Mouse (Mus musculus) 3134 (cell line): Measurements from ENCODE around the gene Hba-a2.
"Not testable (repeated sequence)": the region's sequence is repeated elsewhere in the genome, so short reads cannot be mapped to it uniquely, and the experiment has no call there.

Experiments used
- DNase-seq: peaks from one replicate; pipeline ENCODE4 v3.0.0-alpha.2; 2011; ENCODE audit warnings: low spot score; ENCODE audit not compliant: insufficient read length; ENCODE audit errors: extremely low read depth

Gene Hba-a2

DNA sequence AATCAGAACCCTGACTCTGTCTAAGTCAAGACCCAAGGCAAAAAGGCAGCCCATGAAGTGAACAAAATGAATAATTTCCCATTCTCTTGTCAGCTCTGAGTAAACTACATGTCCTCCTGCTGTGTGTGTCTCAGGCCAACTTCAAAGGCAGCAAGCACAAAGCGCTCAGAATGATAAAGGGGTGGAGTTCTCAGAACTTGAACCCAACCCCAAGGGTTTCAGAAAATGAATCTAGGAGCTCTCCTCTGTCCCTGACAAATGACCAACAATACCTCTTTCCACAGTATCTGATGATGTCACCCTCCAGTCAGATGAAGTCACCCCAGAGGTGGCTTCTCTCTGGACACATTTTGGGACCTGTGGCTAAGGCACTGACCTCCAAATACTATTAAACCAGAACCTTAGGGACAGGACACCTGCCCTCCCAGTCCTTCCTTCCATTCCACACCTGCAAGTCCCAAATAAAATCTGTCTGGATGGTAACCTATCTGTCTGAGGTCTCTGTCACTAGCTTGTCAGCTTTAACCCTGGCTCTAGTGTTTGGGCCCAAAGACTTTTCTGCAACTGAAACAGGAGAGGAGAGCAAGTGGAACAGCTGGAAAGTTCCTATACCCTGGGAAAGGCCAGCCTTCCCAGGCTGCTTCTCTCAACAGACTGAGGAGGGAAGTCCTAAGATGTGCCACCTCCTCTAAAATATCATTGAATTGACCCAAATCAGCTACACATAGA is 14.7 kb upstream of the Hba-a2 start:
- no peak for DNase-seq

DNA sequence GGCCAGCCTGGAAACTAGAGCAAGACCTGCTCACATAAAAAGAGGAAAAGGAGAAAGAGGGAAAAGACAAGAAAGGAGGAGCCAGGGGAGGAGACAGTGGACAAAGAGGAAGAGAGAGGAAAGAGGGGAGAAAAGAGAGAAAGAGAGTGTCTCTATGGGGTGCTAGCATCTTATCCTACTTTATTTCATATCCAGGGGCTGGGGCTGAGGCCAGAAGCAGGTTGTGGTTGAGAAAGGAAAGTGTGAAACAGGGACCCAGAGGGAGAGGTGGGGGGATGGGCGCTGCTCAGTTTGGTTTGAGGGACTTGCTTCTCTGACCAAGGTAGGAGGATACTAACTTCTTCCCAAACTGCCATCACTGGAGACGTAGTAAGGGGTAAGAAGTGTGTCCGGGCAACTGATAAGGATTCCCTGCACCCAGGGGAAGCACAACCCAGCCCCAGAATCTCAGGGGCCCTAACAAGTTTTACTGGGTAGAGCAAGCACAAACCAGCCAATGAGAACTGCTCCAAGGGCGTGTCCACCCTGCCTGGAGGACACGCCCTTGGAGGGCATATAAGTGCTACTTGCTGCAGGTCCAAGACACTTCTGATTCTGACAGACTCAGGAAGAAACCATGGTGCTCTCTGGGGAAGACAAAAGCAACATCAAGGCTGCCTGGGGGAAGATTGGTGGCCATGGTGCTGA is 13.1 kb upstream of the Hba-a2 start, which contains the start of gene Hba-a1:
Gene Hba-a1 (plus strand): TSS at position 421 of the 687 bp plus-strand sequence.
- not testable (repeated sequence) for DNase-seq

DNA sequence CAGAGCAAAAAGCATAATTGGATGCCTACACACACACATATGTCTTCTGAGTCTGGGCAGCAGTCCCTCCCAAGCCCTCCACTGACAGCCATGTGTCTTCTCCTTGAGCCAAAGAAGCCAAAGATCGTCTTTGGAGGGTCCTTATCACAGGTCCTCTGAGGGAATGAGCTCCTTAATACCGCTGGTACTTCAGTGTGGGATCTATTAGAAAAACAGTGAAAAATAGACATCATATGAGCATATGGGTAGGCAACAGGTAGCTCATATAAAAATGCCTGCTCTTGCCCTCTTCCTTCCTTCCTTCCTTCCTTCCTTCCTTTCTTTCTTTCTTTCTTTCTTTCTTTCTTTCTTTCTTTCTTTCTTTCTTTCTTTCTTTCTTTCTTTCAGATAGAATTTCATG is 11.7 kb upstream of the Hba-a2 start:
- DNase-seq = not testable (repeated sequence)

DNA sequence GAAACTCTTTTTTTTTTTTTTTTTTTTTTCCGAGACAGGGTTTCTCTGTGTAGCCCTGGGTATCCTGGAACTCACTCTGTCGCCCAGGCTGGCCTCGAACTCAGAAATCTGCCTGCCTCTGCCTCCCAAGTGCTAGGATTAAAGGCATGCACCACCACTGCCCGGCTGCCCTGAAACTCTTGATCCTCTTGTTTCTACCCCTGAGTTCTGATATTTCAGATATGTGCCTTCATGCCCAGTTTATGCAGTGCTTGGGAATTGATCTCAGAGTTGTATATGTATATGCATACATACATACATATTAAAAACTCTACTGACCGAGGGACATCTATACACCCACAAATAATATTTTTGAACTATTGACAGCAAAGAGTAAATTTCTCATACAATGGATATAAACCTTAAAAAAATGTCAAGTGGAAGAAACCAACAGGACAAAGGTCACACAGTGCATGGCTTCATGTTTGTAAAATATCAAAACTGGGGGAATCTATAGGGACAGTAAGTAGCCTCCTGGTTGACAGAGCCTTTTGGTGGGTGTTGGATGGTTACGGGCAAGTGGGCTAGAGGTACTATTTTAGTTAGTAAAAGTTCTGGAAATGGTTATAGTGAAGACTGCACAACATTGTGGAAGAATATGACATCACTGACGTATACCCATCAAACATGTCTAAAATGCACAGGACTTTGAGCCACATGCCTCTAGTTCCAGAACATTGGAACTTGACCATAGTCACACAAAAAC is 11.1 kb upstream of the Hba-a2 start:
- no peak for DNase-seq

DNA sequence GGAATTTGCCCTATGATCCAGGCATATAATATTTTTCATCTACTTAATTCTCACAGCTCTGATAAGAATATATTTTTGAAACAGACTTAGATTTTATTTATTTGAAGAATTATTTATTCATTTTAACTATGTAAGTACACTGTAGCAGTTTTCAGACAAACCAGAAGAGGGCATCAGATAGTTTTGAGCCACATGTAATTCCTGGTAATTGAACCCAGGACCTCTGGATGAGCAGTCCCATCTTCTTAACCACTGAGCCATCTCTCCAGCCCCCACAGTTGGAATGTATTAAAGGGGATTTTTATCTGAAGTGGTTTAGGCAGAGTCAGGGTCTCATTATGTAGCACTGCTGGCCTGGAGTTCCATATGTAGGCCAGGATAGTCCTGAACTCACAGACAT is 10.4 kb upstream of the Hba-a2 start:
- not testable (repeated sequence) for DNase-seq

DNA sequence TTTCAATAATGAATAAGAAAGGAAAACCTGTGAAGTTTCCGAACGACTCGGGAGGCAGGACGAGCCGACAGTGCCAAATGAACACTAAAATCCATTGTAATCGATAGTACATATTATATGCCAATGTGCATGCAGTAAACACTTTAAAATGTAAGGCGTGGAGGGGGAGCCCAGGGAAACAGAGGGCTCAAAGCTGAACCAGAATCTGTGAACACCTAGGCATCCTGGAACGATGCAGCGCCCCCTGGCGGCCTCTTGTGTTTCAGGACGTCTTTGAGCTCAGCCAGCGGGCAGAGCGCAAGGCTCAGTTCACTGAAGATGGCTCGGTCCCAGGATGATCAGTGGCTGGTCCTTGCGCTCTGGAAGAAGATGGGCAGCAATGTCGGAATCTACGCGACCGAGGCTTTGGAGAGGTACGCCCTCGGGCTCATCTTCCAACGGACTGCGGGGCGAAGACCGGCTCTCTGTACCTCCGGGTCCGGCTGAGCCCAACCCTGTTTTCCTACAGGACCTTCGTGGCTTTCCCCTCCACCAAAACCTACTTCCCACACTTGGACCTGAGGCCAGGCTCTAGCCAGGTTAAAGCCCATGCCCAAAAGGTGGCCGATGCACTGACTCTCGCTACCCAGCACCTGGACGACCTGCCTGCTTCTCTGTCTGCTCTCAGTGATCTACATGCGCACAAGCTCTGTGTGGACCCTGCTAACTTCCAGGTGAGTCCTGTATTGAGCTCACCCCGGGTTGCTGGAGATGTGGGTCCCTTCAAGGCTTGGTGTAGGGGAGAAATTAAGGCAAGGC is 9.4 kb upstream of the Hba-a2 start, which contains the start of gene Hbq1b:
Gene Hbq1b (plus strand): TSS at position 271 of the 798 bp plus-strand sequence.
- peak; percentile 27 for DNase-seq

DNA sequence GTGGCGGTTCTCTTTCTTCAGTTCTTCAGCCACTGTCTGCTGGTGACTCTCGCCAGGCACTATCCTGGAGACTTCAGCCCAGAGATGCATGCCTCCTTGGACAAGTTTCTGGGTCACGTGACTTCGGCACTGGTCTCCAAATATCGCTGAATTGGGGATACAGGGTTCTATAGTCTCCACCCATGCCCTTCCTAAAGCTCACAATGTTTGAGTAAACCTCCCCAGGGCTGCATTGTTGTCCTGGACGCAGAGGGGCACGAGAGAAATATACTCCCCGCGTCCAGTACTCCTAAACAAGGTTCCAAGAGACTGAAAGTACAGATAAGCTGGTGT is 8.8 kb upstream of the Hba-a2 start:
- DNase-seq = no peak

DNA sequence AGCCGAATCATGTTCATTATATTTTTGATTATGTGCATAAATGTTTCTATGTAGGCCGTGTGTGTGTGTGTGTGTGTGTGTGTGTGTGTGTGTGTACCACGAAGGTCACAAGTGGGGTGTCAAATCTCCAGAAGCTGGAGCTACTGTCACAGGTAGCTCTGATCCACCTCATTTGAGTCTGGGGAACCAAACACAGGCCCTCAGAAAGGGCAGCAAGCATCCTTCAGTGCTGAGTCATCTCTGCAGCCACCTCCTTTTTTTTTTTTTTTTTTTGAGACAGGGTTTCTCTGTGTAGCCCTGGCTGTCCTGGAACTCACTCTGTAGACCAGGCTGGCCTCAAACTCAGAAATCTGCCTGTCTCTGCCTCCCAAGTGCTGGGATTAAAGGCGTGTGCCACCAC is 3.5 kb upstream of the Hba-a2 start:
- peak; percentile 33 for DNase-seq

DNA sequence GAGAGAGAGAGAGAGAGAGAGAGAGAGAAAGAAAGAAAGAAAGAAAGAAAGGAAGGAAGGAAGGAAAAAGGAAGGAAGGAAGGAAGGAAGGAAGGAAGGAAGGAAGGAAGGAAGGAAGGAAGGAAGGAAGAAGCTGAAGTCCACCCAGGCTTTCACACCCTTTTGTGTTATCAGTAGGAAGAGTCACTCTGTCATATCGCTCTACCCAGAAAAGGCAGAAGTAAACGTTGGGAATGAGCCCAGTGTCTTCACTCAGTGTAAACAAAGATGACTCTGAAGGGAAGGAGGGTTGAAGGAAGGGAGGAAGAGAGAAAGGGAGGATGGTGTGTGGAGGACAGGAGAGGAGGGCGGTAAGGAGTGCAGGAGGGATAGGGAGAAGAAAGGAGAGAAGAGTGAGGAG is 2.8 kb upstream of the Hba-a2 start:
- not testable (repeated sequence) for DNase-seq

DNA sequence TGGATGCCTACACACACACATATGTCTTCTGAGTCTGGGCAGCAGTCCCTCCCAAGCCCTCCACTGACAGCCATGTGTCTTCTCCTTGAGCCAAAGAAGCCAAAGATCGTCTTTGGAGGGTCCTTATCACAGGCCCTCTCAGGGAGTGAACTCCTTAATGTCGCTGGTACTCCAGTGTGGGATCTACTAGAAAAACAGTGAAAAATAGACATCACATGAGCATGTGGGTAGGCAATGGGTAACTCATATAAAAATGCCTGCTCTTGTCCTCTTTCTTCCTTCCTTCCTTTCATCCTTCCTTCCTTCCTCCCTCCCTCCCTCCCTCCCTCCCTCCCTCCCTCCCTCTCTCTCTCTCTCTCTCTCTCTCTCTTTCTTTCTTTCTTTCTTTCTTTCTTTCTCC is 1.1 kb downstream of the Hba-a2 start:
- DNase-seq = not testable (repeated sequence)

DNA sequence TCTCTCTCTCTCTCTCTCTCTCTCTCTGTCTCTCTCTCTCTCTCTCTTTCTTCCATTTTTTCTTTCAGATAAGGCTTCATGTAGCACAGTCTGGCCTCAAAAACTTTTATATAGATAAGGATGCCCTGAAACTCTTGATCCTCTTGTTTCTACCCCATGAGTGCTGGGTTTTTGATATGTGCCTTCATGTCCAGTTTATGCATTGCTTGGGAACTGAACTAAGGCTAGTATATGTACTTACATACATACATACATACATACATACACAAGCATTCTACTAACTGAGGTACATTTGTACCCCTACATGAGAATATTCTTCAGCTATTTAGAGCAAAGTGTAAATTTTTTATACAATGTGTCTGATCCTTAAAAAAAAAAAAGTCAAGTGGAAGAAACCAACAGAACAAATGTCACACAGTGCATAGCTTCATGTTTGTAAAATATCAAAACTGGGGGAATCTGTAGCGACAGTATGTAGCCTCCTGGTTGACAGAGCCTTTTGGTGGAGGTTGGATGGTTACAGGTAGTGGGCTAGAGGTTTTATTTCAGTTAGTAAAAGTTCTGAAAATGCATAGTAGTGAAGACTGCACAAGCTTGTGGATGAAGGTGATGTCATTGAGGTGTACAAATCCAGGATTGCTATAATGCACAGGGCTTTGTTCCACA is 1.7 kb downstream of the Hba-a2 start:
- DNase-seq = no peak

DNA sequence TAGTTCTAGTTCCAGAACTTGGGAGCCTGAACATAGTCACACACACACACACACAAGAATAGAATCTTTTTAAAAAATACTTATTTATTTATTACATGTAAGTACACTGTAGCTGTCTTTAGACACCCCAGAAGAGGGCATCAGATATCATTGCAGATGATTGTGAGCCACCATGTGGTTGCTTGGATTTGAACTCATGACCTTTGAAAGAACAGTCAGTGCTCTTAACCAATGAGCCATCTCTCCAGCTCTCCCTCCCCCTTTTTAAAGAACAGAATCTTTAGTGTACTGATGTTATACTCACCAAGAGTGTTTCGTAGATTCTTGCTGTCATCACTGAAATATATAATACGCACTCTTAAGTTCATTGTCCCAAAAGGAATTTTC is 2.2 kb downstream of the Hba-a2 start:
- DNase-seq = no peak

DNA sequence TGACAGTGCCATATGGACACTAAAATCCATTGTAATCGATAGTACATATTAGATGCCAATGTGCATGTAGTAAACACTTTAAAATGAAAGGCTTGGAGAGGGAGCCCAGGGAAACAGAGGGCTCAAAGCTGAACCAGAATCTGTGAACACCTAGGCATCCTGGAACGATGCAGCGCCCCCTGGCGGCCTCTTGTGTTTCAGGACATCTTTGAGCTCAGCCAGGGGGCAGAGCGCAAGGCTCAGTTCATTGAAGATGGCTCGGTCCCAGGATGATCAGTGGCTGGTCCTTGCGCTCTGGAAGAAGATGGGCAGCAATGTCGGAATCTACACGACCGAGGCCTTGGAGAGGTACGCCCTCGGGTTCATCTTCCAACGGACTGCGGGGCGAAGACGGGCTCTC is 3.6 kb downstream of the Hba-a2 start, which contains the start of gene Hbq1a:
Gene Hbq1a (plus strand): TSS at position 205 of the 400 bp plus-strand sequence.
- DNase-seq = not testable (repeated sequence)

DNA sequence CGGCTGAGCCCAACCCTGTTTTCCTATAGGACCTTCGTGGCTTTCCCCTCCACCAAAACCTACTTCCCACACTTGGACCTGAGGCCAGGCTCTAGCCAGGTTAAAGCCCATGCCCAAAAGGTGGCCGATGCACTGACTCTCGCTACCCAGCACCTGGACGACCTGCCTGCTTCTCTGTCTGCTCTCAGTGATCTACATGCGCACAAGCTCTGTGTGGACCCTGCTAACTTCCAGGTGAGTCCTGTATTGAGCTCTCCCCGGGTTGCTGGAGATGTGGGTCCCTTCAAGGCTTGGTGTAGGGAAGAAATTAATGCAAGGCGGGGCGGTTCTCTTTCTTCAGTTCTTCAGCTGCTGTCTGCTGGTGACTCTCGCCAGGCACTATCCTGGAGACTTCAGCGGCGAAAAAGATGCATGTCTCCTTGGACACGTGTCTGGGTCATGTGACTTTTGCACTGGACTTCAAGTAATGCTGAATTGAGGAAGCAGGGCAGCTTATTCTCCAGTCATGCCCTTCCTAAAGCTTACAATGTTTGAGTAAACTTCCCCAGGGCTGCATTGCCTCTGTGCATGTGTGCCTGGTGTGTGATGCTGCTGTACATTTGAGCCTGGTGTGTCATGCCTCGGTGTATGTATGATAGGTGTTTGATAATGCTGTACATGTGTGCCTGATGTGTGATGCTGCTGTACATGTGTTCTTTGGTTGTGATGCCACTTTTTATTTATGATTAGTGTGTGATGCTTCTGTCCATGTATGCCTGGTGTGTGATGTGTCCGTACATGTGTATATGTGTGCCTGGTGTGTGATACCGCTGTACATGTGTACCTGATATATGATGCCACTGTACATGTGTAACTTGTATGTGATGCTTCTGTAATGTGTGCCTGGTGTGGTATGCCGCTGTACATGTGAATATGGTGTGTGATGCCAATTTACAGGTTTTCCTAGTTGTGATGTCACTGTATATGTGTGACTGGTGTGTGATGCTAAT is 4.3 kb downstream of the Hba-a2 start:
- no peak for DNase-seq

DNA sequence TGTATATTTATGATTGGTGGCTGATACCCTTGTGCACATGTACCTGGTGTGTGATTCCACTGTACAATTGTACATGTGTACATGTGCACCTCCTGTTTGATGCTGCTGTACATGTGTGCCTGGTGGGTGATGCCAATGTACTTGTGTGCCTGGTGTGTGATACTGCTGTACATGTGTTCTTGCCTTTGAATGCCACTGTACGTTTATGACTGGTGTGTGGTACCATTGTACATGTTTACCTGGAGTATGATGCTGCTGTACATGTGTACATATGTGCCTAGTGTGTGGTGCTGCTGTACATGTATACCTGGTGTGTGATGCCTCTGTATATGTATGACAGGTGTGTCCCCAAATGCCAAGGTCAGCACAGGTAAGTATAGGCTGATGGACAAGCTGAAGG is 5.2 kb downstream of the Hba-a2 start:
- DNase-seq = no peak

DNA sequence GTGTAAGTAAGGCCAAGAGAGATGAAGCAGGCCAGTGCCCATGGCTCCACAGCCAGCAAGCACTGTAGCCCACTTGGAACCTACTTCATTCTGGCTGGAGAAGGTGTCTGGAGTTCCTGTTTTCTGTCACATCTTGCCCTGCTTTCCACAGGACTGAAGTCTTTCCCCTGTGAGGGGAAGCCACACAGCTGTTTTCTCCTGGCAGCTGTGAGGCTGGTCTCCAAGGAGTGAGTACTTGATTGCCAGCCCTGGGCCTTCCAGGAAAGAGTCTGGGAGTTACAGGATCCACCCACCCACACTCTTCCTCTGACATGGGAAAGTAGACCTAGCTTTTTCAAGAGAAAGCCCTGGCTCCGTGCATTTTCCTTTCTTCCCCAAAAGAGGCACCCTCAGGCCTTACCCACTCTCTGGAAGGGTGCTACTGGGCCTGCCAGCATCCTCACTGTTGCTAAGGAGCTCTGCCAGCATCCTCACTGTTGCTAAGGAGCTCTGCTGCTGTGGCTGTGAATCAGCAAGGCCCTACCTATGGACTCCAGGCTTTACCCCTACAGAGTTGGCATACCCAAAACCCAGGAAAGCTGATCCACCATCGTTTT is 6.6 kb downstream of the Hba-a2 start:
- no peak for DNase-seq

DNA sequence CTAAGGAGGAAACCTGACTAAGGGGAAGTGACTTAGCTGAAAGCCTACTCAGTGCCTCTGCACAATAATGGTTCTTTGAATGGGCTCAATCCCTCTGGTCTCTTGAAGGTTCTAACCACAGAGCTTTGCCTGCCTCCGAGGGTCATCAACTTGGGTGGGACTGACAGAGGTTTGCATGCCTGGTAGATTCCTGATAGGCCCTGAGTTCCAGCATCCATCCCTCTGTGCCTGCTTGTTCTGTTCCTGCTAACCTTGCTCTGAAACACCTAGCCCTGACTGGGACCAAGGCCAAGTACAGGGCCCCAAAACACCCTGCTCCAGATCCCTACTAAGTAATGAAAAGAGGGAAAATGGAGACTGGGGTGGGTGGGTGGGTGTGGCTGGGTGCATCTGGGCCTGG is 7.2 kb downstream of the Hba-a2 start:
- DNase-seq = no peak

DNA sequence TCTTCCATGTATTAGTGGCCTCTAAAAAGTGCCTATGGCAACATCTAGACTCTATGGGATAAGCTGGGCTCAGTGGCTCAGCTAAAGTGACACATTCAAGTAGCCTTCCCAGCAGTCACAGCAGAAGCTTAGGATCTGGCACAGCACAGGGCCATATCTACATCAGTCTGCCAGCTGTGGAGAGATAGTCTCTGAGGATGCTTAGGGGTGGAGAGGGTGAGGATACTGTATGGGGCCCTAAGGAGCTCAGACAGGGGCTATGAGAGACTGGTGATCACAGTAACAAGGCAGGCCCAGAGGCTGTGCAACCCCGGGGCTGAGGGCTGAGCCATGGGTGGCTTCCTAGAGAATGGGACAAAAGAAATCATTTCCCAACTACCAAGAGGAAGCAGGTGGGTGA is 10.7 kb downstream of the Hba-a2 start:
- no peak for DNase-seq

DNA sequence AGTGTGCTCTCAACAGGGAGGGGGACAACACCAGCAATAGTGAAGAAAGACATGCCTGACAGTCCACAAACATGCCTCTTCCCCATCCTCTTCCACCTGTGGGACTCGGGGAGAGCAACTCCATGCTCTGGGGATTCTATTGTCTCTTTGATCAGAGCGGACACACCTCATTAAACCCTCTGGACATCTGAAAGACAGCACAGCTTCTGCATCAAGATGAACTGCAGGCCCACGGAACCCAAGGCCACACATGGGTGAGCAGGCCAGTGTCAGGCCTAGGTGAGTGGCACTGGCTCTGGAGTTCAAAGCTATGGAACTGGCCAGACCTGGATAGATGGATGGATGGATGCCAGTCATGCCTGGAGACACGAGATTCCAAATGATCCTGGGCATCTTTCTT is 13.2 kb downstream of the Hba-a2 start:
- DNase-seq = no peak
